Mouse (Mus musculus) central nervous system, embryonic 14 days (tissue): ENCODE measurements around the gene Skp1a. TPM values are rescaled to one million over a fixed set of nuclear protein-coding genes. Genes with fewer than 3 reads are reported as not detected.

ENCODE experiments used
- polyA plus RNA-seq: library from polyadenylated mRNA; depleted of rRNA; stranded (reverse); fragments of >200 nt; gene quantifications from 2 replicates; pipeline ENCODE4 v1.2.3, GENCODE M21; 2012; rRNA removed

The Skp1a gene
- polyA plus RNA-seq: 219 and 243 TPM in 2 replicates

GRCm38 (mm10) chr11:52231606-52232541 is at the start of gene Skp1a:
Gene Skp1a (plus strand): TSS chr11:52231995.

GRCm38 (mm10) chr11:52213887-52214286 is 17.9 kb upstream of the Skp1a start, which contains the start of gene Olfr1371:
Gene Olfr1371 (minus strand): TSS chr11:52213987.

GRCm38 (mm10) chr11:52282774-52283595 is 51.2 kb downstream of the Skp1a start, which contains the start of gene Tcf7:
Gene Tcf7 (minus strand): TSS chr11:52283014.

Other genes starting within 250 kb of the Skp1a start
- 198 and 227 TPM in 2 replicates for gene Ube2b, start 231.2 kb upstream of the Skp1a start, polyA plus RNA-seq
- 15.4 and 17.5 TPM in 2 replicates for gene Cdkl3, start 227.8 kb upstream of the Skp1a start, polyA plus RNA-seq
- 112 and 124 TPM in 2 replicates for gene Ppp2ca, start 133.3 kb upstream of the Skp1a start, polyA plus RNA-seq
- not detected in 2 replicates for gene Olfr1373, start 86.5 kb upstream of the Skp1a start, polyA plus RNA-seq
- gene Olfr1371, start 18.0 kb upstream of the Skp1a start, polyA plus RNA-seq: not detected in 2 replicates
- 8.8 and 9.6 TPM in 2 replicates for gene Tcf7, start 51.0 kb downstream of the Skp1a start, polyA plus RNA-seq
- gene Vdac1, start 128.9 kb downstream of the Skp1a start, polyA plus RNA-seq: 171 and 182 TPM in 2 replicates
- 92.9 and 109 TPM in 2 replicates for gene 9530068E07Rik, start 164.4 kb downstream of the Skp1a start, polyA plus RNA-seq